Mouse (Mus musculus) G1E (cell line): Measurements from ENCODE around the gene Map7d1.

Experiments
- CTCF ChIP-seq: IDR thresholded peaks from 2 replicates; pipeline ENCODE4 v1.5.1; 2012; ENCODE audit warnings: low read depth, low read length, inconsistent platforms, mixed read lengths
- GATA1 ChIP-seq: IDR thresholded peaks from 2 replicates; pipeline ENCODE4 v1.6.1; 2012; ENCODE audit warnings: borderline replicate concordance, low read length, inconsistent platforms, mixed read lengths
- GATA2 ChIP-seq: IDR thresholded peaks from 2 replicates; pipeline ENCODE4 v1.6.1; 2012; ENCODE audit warnings: low read depth, low read length, inconsistent platforms, borderline replicate concordance
- POLR2AphosphoS5 ChIP-seq: IDR thresholded peaks from 2 replicates; pipeline ENCODE4 v1.6.1; 2012; ENCODE audit warnings: low read depth, low read length, inconsistent platforms; ENCODE audit not compliant: insufficient replicate concordance
- TAL1 ChIP-seq: conservative IDR thresholded peaks from 2 replicates; pipeline ENCODE4 v1.6.1; 2012; ENCODE audit warnings: low read depth, low read length, inconsistent platforms, mixed read lengths

GRCm38 (mm10) chr4:126235191-126235590, 21.0 kb downstream of the Map7d1 start:
- TF ChIP-seq CTCF (no peak), TAL1 (no peak), GATA1 (no peak), POLR2AphosphoS5 (no peak), GATA2 (no peak)
